Mouse (Mus musculus) bone marrow, adult 2 months (tissue): ENCODE measurements around the gene Trp53rkb.

Experiments
- CTCF ChIP-seq: fragments of 200-500 bp; IDR thresholded peaks from 2 replicates; pipeline ENCODE4 v1.5.1; 2011; ENCODE audit warnings: low read length, control low read depth; ENCODE audit not compliant: control insufficient read depth, insufficient read depth
- POLR2A ChIP-seq: fragments of 200-500 bp; IDR thresholded peaks from 2 replicates; pipeline ENCODE4 v1.6.1; 2011; ENCODE audit warnings: low read depth, mild to moderate bottlenecking, control low read depth, low read length, borderline replicate concordance; ENCODE audit not compliant: control insufficient read depth

GRCm38 (mm10) chr2:166775357-166775893, 16.9 kb upstream of the Trp53rkb start:
- TF ChIP-seq CTCF (no peak), POLR2A (no peak)
